Mouse (Mus musculus) urinary bladder, postnatal 36 days (tissue): Measurements from ENCODE around the gene Arih2.
"Not testable (repeated sequence)": the region's sequence is repeated elsewhere in the genome, so short reads cannot be mapped to it uniquely, and the experiment has no call there.

ENCODE experiments used
- DNase-seq, 2 experiments: peaks; one replicate each; pipeline ENCODE4 v3.0.0; 2022; ENCODE audit warnings: low spot score in 2 of 2, mixed read lengths in 1 of 2

The Arih2 gene

DNA sequence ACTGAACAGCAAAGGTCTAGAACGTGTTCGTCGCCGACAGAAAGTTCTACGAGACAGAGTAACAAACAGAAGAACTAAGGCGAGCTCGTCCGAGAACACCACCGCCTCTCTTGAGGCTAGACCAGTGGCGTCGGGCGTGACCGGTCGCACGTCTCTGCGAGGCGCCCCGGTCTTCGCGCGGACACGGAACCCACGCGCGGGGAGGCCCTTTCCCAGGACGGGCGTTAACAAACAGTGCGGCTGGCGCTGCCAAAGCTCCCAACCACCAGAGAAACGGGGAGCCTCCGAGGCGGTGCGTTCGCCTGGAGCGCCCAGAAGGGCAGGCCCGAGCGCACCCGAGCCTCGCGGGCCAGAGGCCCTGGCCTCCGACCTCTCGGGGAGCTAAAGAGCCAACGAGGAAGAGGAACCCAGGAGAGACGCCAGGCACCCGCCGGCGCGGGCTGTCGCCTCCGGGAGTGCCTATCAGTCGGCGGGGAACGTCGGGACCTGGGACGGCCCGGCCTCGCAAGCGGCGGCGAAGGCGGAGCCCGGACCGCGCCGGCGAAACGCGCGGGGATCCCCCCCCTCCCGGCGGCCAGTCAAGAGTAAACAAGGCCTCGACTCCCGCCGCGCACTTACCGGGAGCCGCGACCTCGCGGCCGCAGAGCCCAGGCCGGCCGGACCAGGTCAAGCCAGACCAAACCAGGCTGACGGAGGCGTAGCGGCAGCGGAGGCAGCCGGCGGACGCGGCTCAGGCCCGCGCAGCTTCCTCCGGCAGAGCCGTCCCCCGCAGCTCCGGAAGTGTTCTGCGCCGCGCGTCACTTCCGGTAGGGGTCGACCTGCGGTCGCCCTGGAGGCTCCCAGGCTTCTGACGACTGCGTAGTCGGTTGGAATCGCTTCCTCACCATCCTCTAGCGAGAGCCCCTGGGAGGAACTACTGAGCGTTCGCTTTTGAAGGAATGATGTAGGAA, at the start of gene Arih2:
Gene Arih2 (minus strand): TSS at position 776 of the 950 bp plus-strand sequence.
- DNase-seq: peak; percentile 86 to 91

DNA sequence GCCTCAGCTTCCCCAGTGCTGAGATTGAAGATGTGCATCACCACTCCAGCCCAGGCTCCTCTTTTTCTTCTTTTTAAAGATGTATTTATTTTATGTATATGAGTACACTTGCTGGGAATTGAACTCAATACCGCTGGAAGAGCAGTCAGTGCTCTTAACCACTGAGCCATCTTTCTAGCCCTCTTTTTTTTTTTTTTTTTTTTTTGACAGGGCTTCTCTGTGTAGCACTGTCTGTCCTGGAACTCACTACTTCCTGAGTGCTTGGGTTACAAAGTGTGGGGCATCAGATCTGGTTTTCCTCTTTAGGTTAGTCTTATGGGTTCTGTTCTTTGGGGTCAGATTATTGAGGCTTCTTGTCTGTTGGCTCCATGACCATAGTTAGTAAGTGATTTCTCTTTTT, 45.3 kb upstream of the Arih2 start:
- no peak for DNase-seq

- DNase-seq: no peak
Observed at GRCm38 (mm10) chr9:108693946-108694345, 44.8 kb upstream of the Arih2 start.

GRCm38 (mm10) chr9:108692226-108693041, 43.2 kb upstream of the Arih2 start:
- peak; percentile 45 to 51 for DNase-seq

DNA sequence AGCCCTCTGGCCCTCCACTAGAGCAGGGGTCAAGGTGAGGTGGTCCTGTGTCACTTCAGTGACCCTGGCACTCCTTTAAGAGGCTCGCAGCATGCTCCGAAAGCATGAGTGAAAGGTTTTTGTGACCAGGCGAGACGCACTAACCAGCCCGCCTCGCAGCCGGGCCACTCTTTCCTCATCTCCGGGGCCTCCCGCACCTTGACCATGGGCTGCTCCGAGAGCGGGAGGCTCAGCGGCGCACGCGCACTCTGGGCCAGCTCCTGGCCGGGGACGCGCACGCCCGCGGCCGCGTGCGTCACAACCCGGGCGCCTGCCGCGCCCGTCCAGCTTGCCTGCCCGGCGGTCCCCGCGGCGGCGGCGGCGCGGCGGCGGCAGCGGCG, 42.6 kb upstream of the Arih2 start:
- peak; percentile 82 to 86 for DNase-seq

GRCm38 (mm10) chr9:108691371-108691770, 42.2 kb upstream of the Arih2 start:
- DNase-seq: no peak

DNA sequence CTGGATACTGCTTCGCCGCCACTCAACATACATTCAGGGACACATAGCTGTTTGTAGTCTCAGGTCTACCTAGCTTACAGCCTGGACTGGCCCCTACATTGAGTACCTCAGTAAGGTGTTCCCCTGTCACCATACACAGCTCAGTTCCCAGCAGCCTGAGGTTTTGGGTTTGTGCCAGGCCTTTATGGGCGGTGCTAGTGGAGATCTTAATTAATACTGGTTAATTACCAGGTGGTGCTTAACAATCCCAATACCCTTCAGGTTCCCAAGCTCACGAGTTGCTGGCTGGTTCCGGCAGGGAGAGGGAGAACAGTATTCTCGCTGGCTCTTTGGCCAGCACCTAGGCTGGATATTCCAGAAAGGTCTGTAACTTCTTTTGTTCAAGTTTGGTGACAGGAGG, 41.7 kb upstream of the Arih2 start:
- DNase-seq: no peak

GRCm38 (mm10) chr9:108689993-108690392, 40.8 kb upstream of the Arih2 start:
- no peak for DNase-seq

DNA sequence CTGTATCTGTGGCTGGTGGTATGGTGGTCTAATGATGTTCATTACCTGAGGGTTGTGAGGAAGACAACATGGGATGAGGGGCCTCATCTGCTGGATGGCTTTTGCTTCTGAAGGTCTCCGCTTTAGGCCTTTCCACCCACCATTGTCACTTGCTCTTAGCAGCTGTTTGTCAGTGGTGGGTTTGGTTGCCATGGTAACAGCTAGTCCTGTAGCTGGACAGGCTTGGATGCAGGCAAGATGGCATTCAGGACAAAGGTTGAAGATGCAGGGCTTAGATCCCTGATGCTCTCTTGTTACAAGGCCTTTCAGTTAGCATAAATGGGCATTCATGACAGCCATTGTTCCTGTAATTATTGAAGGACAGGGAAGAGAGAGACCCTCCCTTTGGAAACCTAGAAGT, 39.9 kb upstream of the Arih2 start, which contains the start of gene Prkar2a:
Gene Prkar2a (plus strand): TSS at position 209 of the 400 bp plus-strand sequence.
- no peak for DNase-seq

- no peak for DNase-seq
Observed at GRCm38 (mm10) chr9:108688451-108688850, 39.3 kb upstream of the Arih2 start.

- no peak for DNase-seq
Observed at GRCm38 (mm10) chr9:108687686-108688085, 38.5 kb upstream of the Arih2 start.

- DNase-seq: no peak
Observed at GRCm38 (mm10) chr9:108687181-108687580, 38.0 kb upstream of the Arih2 start.

DNA sequence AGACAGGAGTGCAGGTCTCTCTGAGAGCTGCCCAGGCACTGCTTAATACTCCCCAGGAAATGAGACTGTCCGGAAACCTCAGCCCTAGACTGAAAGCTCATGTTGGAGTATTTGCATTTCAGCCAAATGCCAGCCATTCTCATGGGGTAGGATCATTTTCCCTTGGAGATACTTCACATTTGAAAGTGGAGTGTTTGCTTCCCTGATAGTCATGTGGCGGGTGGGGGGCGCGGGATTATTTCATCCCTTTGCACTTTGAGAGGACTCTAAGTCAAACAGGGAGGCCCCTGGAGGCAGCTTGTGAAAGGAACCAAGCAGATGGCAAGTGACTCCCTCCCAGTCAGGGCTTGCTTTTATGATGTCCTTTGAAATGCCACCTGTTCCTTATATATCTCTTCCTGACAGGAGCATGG, 37.3 kb upstream of the Arih2 start:
- no peak for DNase-seq

DNA sequence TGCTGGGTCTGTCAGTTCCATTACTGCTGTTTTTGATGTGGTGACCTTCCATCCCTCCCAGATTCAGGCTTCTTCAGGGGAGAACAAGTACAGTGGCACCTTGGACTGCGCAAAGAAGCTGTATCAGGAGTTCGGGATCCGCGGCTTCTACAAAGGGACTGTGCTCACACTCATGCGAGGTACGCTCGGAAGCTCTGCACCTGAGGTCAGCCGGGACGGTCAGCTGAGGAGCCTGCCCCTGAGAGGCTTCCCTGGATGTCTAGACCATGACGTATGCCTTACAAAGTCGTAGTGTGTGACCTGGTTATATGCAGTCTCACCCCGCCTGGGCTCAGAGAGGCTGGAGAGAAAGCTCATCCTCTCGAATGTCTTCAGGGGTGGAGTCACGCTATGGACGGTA, 30.8 kb upstream of the Arih2 start:
- DNase-seq: no peak

GRCm38 (mm10) chr9:108673151-108673550, 24.0 kb upstream of the Arih2 start:
- no peak for DNase-seq

- no peak for DNase-seq
Observed at GRCm38 (mm10) chr9:108669875-108670274, 20.7 kb upstream of the Arih2 start.

- no peak for DNase-seq
Observed at GRCm38 (mm10) chr9:108662660-108663059, 13.5 kb upstream of the Arih2 start.

GRCm38 (mm10) chr9:108661677-108662612, 12.8 kb upstream of the Arih2 start, which contains the start of gene Slc25a20:
TSS of gene Slc25a20 (plus strand) at chr9:108662088.
- peak; percentile 77 to 90 for DNase-seq

GRCm38 (mm10) chr9:108655865-108656264, 6.7 kb upstream of the Arih2 start:
- not testable (repeated sequence) for DNase-seq

- DNase-seq: no peak
Observed at GRCm38 (mm10) chr9:108654566-108655464, 5.6 kb upstream of the Arih2 start.
